ENCODE assay signal across 8 mouse cellular contexts in genomic region chr11:3408131-3408996, GRCm38 (mm10). TPM values are rescaled to one million over a fixed set of nuclear protein-coding genes. Genes with fewer than 3 reads are reported as not detected.
DNase-seq lines count a peak whose midpoint lies in the region; ATAC-seq and TF ChIP-seq lines count a peak whose summit lies in the region.

No protein-coding gene starts in this region.

- H3K4me1 ChIP-seq in forebrain, postnatal 0 days (ENCODE audit: insufficient read depth) = peaks cover 10% of the 10 kb centered on the region; the same call in 1 of the 2 replicates

- peak; percentile 28 for DNase-seq in CD4-positive, CD25-positive, alpha-beta regulatory T cell, adult 2 months (ENCODE audit: low read depth, low spot score)
- DNase-seq in T-cell, adult 2 months (ENCODE audit: low spot score) = peak; percentile 5
- peak; percentile 25 for DNase-seq in forebrain, postnatal 0 days
- peak; percentile 39 for DNase-seq in kidney, adult 9 months
- DNase-seq in lung, postnatal 36 days = peak; percentile 56
- DNase-seq in thymus, postnatal 0 days (ENCODE audit: low spot score) = peak; percentile 19
- no peak for DNase-seq in right cerebral cortex, postnatal 10 days (ENCODE audit: low spot score in 2 of 2)

- no peaks in the 10 kb centered on the region for H3K36me3 ChIP-seq in forebrain, postnatal 0 days (ENCODE audit: insufficient read depth)

- 7% methylated on average over 34 of the region's 34 CpGs for WGBS in forebrain, postnatal 0 days

- no peak for ATAC-seq in CD4-positive, CD25-positive, alpha-beta regulatory T cell, adult 4 months
- peak; percentile 4; the same call in 1 of the 2 replicates for ATAC-seq in forebrain, postnatal 0 days

- peak overlapping the region; percentile 62 for H3K27ac ChIP-seq in forebrain, postnatal 0 days (ENCODE audit: low read depth, low read length)

- TF ChIP-seq CTCF in forebrain, postnatal 0 days (IDR thresholded peaks at IDR 0.05; ENCODE audit: low read depth) = no peak

- no peaks in the 10 kb centered on the region for H3K9me3 ChIP-seq in forebrain, postnatal 0 days (ENCODE audit: low read length)

- H3K4me3 ChIP-seq in forebrain, postnatal 0 days (ENCODE audit: low read depth, low read length) = peak overlapping the region; percentile 68

- peak overlapping the region; percentile 81 for H3K4me2 ChIP-seq in forebrain, postnatal 0 days (ENCODE audit: low read depth)

- H3K9ac ChIP-seq in forebrain, postnatal 0 days = peak overlapping the region; percentile 72

- no peaks in the 10 kb centered on the region for H3K27me3 ChIP-seq in forebrain, postnatal 0 days (ENCODE audit: insufficient read depth, low read length)

RNA-seq across cellular contexts. Expression of gene Limk2, which starts 0.6 kb away (rescaled TPM):
- 10 to 100 TPM; 70.9 to 98.5 TPM for polyA plus RNA-seq in CD4-positive, CD25-positive, alpha-beta regulatory T cell, adult 4 months (2017; shearing (Covaris generic))
- total RNA-seq in forebrain, postnatal 0 days (2014; rRNA removed) = 148 and 173 TPM in 2 replicates
- 87.7 and 98.6 TPM in 2 replicates for polyA plus RNA-seq in forebrain, postnatal 0 days (2015; fragmentation: Nextera tagmentation; extraction: Ambion mirVana)
- polyA plus RNA-seq in thymus, postnatal 0 days (2015; fragmentation: Nextera tagmentation; extraction: Ambion mirVana) = 46.8 and 47.0 TPM in 2 replicates

RNA-seq across cellular contexts. Expression of gene Rnf185, which starts 43.8 kb away (rescaled TPM):
- 10 to 100 TPM; 26.6 to 29.4 TPM for polyA plus RNA-seq in CD4-positive, CD25-positive, alpha-beta regulatory T cell, adult 4 months (2017; shearing (Covaris generic))
- 35.9 and 38.8 TPM in 2 replicates for total RNA-seq in forebrain, postnatal 0 days (2014; rRNA removed)
- polyA plus RNA-seq in forebrain, postnatal 0 days (2015; fragmentation: Nextera tagmentation; extraction: Ambion mirVana) = 36.3 and 36.9 TPM in 2 replicates
- 17.2 and 17.4 TPM in 2 replicates for polyA plus RNA-seq in thymus, postnatal 0 days (2015; fragmentation: Nextera tagmentation; extraction: Ambion mirVana)

Comparison
In these comparisons a context has a peak if more than half of its experiments do, and no peak if none do; other contexts are left out.
1. DNase-seq: peak in CD4-positive, CD25-positive, alpha-beta regulatory T cell, adult 2 months (single experiment), T-cell, adult 2 months (single experiment), forebrain, postnatal 0 days (single experiment), kidney, adult 9 months (single experiment), lung, postnatal 36 days (single experiment) and thymus, postnatal 0 days (single experiment); none in right cerebral cortex, postnatal 10 days (0 of 2).